Mouse (Mus musculus) right cerebral cortex, postnatal 25 days (tissue): ENCODE measurements at regions not wholly inside any gene's neighbourhood (a gene's known extent, or its start where the extent isn't known, plus 50 kb on each side); places are given as distances from the start of the nearest gene placed in this dataset.

Experiments used
- DNase-seq: peaks from one replicate; pipeline ENCODE4 v3.0.0; 2022

DNA sequence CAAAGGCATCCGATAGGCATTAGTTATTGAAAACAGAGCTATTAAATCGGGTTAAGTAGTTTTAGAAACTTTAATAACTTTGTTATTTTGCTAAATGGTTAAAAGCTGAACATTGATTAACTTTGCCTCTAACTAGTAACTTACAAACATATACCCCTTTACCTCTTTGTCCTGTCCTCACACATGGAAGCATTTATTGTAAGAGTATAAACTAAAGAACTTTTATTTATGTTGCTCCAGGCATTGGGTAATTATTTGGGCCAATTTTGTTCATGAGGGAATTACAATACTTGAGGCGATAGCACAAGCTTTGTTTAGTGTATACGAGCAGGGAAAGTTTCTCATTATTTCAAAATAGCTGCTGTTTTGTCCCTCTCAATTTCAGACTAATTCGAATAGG, 328.4 kb upstream of the Gm9008 start:
- no peak for DNase-seq

DNA sequence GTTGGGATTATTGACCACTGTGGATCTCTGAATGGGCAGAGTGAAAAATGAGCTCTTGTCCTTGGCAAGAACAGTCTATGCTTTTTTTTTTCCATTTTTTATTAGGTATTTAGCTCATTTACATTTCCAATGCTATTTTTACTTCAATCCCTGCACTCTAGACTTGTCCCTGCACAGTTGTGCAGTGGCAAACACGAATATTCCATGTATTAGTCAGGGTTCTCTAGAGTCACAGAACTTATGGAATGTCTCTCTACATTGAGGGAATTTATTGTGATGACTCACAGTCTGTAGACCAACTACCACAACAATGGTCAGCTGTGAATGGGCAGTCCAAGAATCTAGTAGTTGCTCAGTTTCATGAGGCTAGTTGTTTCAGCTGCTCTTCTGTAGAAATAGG, 305.4 kb upstream of the Gm9008 start:
- DNase-seq, result no peak

DNA sequence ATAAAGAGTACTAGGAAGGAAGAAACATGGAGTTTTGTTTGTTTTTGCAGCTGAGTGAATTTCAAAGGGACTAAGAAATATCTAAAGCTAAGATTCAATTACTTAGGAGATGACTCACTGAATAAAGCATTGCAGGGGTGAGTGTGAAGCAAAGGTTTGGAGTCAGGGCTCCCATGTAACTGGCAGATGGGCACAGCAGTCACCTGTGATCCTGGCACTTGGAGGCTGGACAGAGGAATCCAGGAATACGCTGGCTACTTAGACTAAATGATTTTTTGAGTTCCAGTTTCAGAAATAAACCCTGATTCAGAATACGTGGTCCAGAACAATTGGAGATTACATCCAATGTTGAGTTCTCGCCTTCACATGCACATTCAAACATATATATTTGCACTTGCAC, 282.6 kb upstream of the Gm9008 start:
- DNase-seq, result no peak

DNA sequence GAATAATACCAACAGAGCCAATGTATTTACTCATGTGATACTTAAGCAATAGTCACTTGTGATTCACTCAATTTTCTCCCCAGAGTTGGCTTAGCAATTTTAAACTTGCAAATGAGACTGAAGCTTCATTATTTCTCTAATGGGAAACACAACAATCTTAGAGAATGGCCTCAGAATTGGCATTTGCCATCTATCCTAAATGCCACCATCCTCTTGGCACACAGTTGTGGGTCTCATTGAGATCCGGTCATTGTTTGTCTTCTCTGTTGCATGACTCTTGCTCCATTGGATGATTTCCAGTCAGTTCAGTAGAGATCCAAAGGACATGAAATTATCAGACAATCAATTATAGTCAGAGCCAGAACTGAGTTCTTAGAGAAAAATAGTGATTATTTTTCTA, 280.6 kb upstream of the Gm9008 start:
- no peak for DNase-seq

DNA sequence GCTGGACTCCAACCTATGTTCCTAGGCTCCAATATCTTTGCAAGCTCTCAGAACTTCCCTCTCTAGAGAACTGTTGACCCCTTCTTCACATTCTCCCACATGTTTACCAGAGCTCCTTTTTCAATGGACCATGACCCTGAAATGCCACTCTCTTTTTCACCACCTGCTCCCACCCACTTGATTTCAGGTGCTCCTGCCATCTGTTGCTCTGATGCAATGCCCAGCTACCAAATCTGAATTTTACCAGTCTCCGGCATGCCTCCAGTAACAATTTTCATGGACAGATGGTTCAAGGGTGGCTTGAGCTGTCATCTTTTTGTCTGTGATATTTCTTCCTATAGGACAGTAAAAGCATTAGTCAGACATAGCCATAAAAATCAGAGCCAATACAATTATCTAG, 279.5 kb upstream of the Gm9008 start:
- no peak for DNase-seq

DNA sequence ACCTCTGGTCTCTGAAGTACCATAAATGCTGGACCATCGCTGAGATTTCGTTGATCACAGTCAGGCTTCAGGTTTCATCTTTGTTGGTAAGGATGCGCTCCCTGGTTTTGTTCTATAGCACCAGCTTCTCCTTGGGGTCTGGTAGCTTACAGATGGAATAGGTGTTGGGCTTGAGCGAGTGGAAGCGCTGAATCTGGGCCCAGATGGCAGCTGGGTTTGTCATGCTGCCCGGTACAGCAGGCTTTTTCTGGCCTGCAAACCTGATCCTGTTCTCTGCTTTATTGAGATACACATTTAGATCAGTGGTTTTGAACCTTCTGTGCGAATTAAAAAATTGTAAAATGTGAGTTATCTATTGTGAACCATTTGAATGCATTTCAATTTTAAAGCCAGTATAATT, 266.3 kb upstream of the Gm9008 start:
- DNase-seq, result peak; percentile 31

DNA sequence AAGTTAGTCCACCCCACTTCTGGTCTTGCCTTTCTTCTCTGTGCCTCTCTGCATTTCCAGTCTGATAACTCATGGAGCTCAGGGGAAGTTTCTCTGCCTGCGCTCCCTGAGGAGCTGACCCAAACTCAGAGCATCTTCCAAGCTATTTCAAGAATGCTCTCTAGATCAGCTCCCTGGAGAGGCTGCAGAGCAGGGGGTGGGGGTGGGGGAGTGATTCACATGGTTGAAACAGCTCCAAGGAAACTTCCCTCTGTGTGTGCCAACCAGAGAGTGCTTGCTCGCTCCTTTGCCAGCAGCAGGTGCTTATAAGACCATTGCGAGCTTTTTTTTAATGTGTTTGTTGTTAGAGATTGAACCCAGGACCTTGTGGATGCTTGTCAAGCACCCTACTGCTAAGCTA, 257.3 kb upstream of the Gm9008 start:
- DNase-seq, result peak; percentile 32
